ENCODE assay signal across 8 mouse cellular contexts in the genomic region with DNA sequence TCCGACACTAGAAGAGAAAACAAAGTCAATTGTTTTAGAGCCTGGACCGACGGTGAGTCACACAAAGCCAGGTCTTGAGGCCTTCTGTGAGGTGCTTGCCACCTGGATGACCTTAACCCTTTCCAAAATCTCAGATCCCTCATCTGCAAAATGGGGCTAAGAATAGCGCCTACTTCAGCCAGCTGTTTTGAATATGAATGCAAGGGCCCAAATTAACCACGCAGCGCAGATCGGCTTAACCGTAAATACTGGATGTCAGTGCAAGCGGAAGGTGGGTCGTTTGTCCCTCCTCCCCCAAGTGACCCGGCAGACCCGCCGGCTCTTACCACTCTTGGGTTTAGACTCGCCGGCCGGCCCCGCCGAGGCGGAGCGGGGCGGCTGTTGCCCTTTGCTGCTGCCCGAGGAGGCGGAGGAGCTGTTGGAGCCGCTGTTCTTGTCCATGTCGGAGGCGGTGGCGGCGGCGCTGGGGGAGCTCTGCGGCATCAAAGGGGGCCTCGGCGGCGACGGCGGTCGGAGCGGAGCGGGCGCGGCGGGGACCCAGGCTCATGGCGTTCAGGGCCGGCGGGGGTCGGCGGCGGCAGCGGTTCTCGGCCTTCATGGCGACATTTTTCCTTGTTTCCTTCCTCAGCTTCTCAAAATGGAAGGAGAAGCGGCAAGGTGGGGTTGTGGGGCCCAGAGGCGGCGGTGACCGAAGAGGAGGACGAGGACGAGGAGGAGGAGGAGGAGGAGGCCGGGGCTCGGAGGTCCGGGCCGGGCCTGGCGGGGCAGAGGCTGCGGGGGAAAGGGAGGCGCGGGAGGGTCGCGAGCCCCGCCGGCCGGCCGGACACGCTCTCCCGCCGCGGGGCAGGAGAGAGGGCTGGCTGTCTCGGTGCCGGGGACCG. TPM values are rescaled to one million over a fixed set of nuclear protein-coding genes. Genes with fewer than 3 reads are reported as not detected.
A peak's percentile ranks its signal among the peaks of the same experiment; 100 is the strongest.
DNase-seq lines count a peak whose midpoint lies in the region; ATAC-seq lines count a peak whose summit lies in the region.

No protein-coding gene starts in this region.

- WGBS in embryonic facial prominence, embryonic 14.5 days: 0% methylated on average over 32 of the region's 77 CpGs
- WGBS in heart, embryonic 14.5 days: under 1% methylated on average over 67 of the region's 77 CpGs
- under 1% methylated on average over 75 of the region's 77 CpGs for WGBS in macrophage (ENCODE audit: missing documents)

- H3K36me3 ChIP-seq in embryonic facial prominence, embryonic 14.5 days (ENCODE audit: control insufficient read depth, insufficient read depth, low read length): peaks cover 11% of the 10 kb centered on the region; the same call in 1 of the 2 replicates
- H3K36me3 ChIP-seq in heart, embryonic 14.5 days (ENCODE audit: control insufficient read depth, insufficient read depth, low read length): peaks cover 22% of the 10 kb centered on the region
- H3K36me3 ChIP-seq in macrophage (ENCODE audit: inconsistent target): no peaks in the 10 kb centered on the region

- DNase-seq in CD8-positive naive resting alpha-beta T cell, adult 2 months (ENCODE audit: low read depth in 2 of 2, low spot score in 2 of 2): peak; percentile 26 to 28
- peak; percentile 81 for DNase-seq in ZHBTc4 (ENCODE audit: low read depth, low spot score)
- DNase-seq in embryonic facial prominence, embryonic 14.5 days (ENCODE audit: low spot score): peak; percentile 42
- DNase-seq in kidney, postnatal 25 days: peak; percentile 52 to 69
- DNase-seq in ovary, postnatal 36 days (ENCODE audit: low spot score): peak; percentile 57
- peak; percentile 20 for DNase-seq in urinary bladder, postnatal 25 days (ENCODE audit: low spot score)

- H3K4me2 ChIP-seq in embryonic facial prominence, embryonic 14.5 days (ENCODE audit: low read depth, low read length): peak overlapping the region; percentile 88
- H3K4me2 ChIP-seq in heart, embryonic 14.5 days (ENCODE audit: low read length): peak overlapping the region; percentile 73

- peak overlapping the region; percentile 97 for H3K9ac ChIP-seq in embryonic facial prominence, embryonic 14.5 days (ENCODE audit: low read depth, low read length)
- H3K9ac ChIP-seq in heart, embryonic 14.5 days (ENCODE audit: low read length): peak overlapping the region; percentile 99

- H3K27me3 ChIP-seq in embryonic facial prominence, embryonic 14.5 days (replicated peaks; ENCODE audit: control insufficient read depth, insufficient read depth, low read length): no peaks in the 10 kb centered on the region
- H3K27me3 ChIP-seq in heart, embryonic 14.5 days (ENCODE audit: control insufficient read depth, insufficient read depth, low read length): no peaks in the 10 kb centered on the region

- no peaks in the 10 kb centered on the region for H3K9me3 ChIP-seq in embryonic facial prominence, embryonic 14.5 days (ENCODE audit: control insufficient read depth, low read length)
- no peaks in the 10 kb centered on the region for H3K9me3 ChIP-seq in heart, embryonic 14.5 days (ENCODE audit: control insufficient read depth, low read length)

- peak overlapping the region; percentile 84 for H3K27ac ChIP-seq in embryonic facial prominence, embryonic 14.5 days (replicated peaks; ENCODE audit: low read depth, low read length)
- peak overlapping the region; percentile 35 to 83 for H3K27ac ChIP-seq in heart, embryonic 14.5 days (replicated peaks in 1 of 2; ENCODE audit: control insufficient read depth in 1 of 2, insufficient read depth in 1 of 2, low read depth in 2 of 2, low read length in 2 of 2)
- H3K27ac ChIP-seq in macrophage: 0 out of 2 replicates have a peak overlapping the region, but pooled peaks have one; percentile 5

- H3K79me2 ChIP-seq in macrophage (ENCODE audit: inconsistent target): peaks cover 54% of the 10 kb centered on the region

- H3K4me3 ChIP-seq in embryonic facial prominence, embryonic 14.5 days (ENCODE audit: low read depth, low read length): peak overlapping the region; percentile 100
- peak overlapping the region; percentile 84 to 95 for H3K4me3 ChIP-seq in heart, embryonic 14.5 days (ENCODE audit: control insufficient read depth in 1 of 2, insufficient read depth in 1 of 2, low read depth in 1 of 2, low read length in 2 of 2)
- peak overlapping the region; percentile 74 for H3K4me3 ChIP-seq in macrophage (ENCODE audit: inconsistent target)

- H3K4me1 ChIP-seq in embryonic facial prominence, embryonic 14.5 days (ENCODE audit: control insufficient read depth, insufficient read depth, low read length): peaks cover 18% of the 10 kb centered on the region
- peaks cover 10 to 48% of the 10 kb centered on the region in 2 experiments for H3K4me1 ChIP-seq in heart, embryonic 14.5 days (ENCODE audit: control insufficient read depth in 2 of 2, insufficient read depth in 2 of 2, low read length in 2 of 2)

- peak; percentile 71 for ATAC-seq in embryonic facial prominence, embryonic 14.5 days (ENCODE audit: low read depth)
- 0 out of 2 replicates have a peak, but pooled peaks have one; percentile 32 for ATAC-seq in heart, embryonic 14.5 days (ENCODE audit: insufficient number of reproducible peaks, insufficient read depth, low FRiP score, low read depth)

RNA-seq across cellular contexts. Expression of gene Rnf10, which starts 0.5 kb away (rescaled TPM):
- polyA plus RNA-seq in embryonic facial prominence, embryonic 14.5 days (2014; fragmentation: Nextera tagmentation; extraction: Ambion mirVana): 77.2 and 79.1 TPM in 2 replicates
- 77.1 and 83.9 TPM in 2 replicates for polyA plus RNA-seq in heart, embryonic 14.5 days (2014; fragmentation: Nextera tagmentation; extraction: Ambion mirVana)
- total RNA-seq in macrophage (2018; cell fraction: chromatin; rRNA removed): 100 to 1,000 TPM in 23 of 26 experiments, 10 to 100 TPM in 3; 78.3 to 198 (median 139) TPM
- 100 to 1,000 TPM; 101 to 133 (median 123) TPM for total RNA-seq in macrophage (2018; cell fraction: cytosol; rRNA removed)
- total RNA-seq in macrophage (2018; cell fraction: nucleus; rRNA removed): 100 to 1,000 TPM in 21 of 26 experiments, 10 to 100 TPM in 5; 87.0 to 147 (median 113) TPM
- polyA plus RNA-seq in macrophage (2018): 89.0 to 101 TPM (median 92.8 TPM) in 3 replicates

RNA-seq across cellular contexts. Expression of gene Coq5, which starts 7.3 kb away (rescaled TPM):
- 39.0 and 41.9 TPM in 2 replicates for polyA plus RNA-seq in embryonic facial prominence, embryonic 14.5 days (2014; fragmentation: Nextera tagmentation; extraction: Ambion mirVana)
- polyA plus RNA-seq in heart, embryonic 14.5 days (2014; fragmentation: Nextera tagmentation; extraction: Ambion mirVana): 75.1 and 82.1 TPM in 2 replicates
- total RNA-seq in macrophage (2018; cell fraction: chromatin; rRNA removed): 10 to 100 TPM; 10.2 to 40.4 (median 20.7) TPM
- total RNA-seq in macrophage (2018; cell fraction: cytosol; rRNA removed): 10 to 100 TPM; 12.8 to 30.2 (median 24.1) TPM
- total RNA-seq in macrophage (2018; cell fraction: nucleus; rRNA removed): 10 to 100 TPM; 11.4 to 36.7 (median 19.4) TPM
- 22.6 to 29.0 TPM (median 22.8 TPM) in 3 replicates for polyA plus RNA-seq in macrophage (2018)

RNA-seq across cellular contexts. Expression of gene Dynll1, which starts 28.6 kb away (rescaled TPM):
- polyA plus RNA-seq in embryonic facial prominence, embryonic 14.5 days (2014; fragmentation: Nextera tagmentation; extraction: Ambion mirVana): 1,629 and 1,828 TPM in 2 replicates
- 1,218 and 1,301 TPM in 2 replicates for polyA plus RNA-seq in heart, embryonic 14.5 days (2014; fragmentation: Nextera tagmentation; extraction: Ambion mirVana)
- 10 to 100 TPM in 21 of 26 experiments, 1 to 10 TPM in 5; 5.0 to 57.2 (median 19.0) TPM for total RNA-seq in macrophage (2018; cell fraction: chromatin; rRNA removed)
- 100 to 1,000 TPM; 140 to 323 (median 245) TPM for total RNA-seq in macrophage (2018; cell fraction: cytosol; rRNA removed)
- 100 to 1,000 TPM in 3 of 26 experiments, 10 to 100 TPM in 23; 19.5 to 129 (median 67.6) TPM for total RNA-seq in macrophage (2018; cell fraction: nucleus; rRNA removed)
- 156 to 244 TPM (median 202 TPM) in 3 replicates for polyA plus RNA-seq in macrophage (2018)

RNA-seq across cellular contexts. Expression of gene Pop5, which starts 36.5 kb away (rescaled TPM):
- polyA plus RNA-seq in embryonic facial prominence, embryonic 14.5 days (2014; fragmentation: Nextera tagmentation; extraction: Ambion mirVana): 82.6 and 95.5 TPM in 2 replicates
- 62.8 and 66.7 TPM in 2 replicates for polyA plus RNA-seq in heart, embryonic 14.5 days (2014; fragmentation: Nextera tagmentation; extraction: Ambion mirVana)
- total RNA-seq in macrophage (2018; cell fraction: chromatin; rRNA removed): 10 to 100 TPM in 1 of 26 experiments, 1 to 10 TPM in 16, not detected in 9; 2.0 to 12.9 (median 4.5) TPM
- 10 to 100 TPM; 11.7 to 24.9 (median 17.4) TPM for total RNA-seq in macrophage (2018; cell fraction: cytosol; rRNA removed)
- 10 to 100 TPM in 6 of 26 experiments, 1 to 10 TPM in 20; 1.3 to 15.4 (median 6.0) TPM for total RNA-seq in macrophage (2018; cell fraction: nucleus; rRNA removed)
- polyA plus RNA-seq in macrophage (2018): 18.6 to 30.7 TPM (median 22.3 TPM) in 3 replicates

RNA-seq across cellular contexts. Expression of gene Srsf9, which starts 54.8 kb away (rescaled TPM):
- 203 and 230 TPM in 2 replicates for polyA plus RNA-seq in embryonic facial prominence, embryonic 14.5 days (2014; fragmentation: Nextera tagmentation; extraction: Ambion mirVana)
- 95.0 and 104 TPM in 2 replicates for polyA plus RNA-seq in heart, embryonic 14.5 days (2014; fragmentation: Nextera tagmentation; extraction: Ambion mirVana)
- total RNA-seq in macrophage (2018; cell fraction: chromatin; rRNA removed): 10 to 100 TPM in 25 of 26 experiments, 1 to 10 TPM in 1; 9.4 to 77.6 (median 32.7) TPM
- total RNA-seq in macrophage (2018; cell fraction: cytosol; rRNA removed): 100 to 1,000 TPM in 1 of 26 experiments, 10 to 100 TPM in 25; 50.7 to 100 (median 79.4) TPM
- 10 to 100 TPM; 24.0 to 91.0 (median 47.1) TPM for total RNA-seq in macrophage (2018; cell fraction: nucleus; rRNA removed)
- 61.4 to 98.7 TPM (median 76.4 TPM) in 3 replicates for polyA plus RNA-seq in macrophage (2018)

Comparison
In these comparisons a context has a peak if more than half of its experiments do, and no peak if none do; other contexts are left out.
1. Peak in every context shown above with its lines: DNase-seq, ATAC-seq, H3K4me3 ChIP-seq and H3K27ac ChIP-seq.
2. DNase-seq: peak in every context shown above with its lines; median percentile 81 in ZHBTc4; 60 in kidney, postnatal 25 days; 57 in ovary, postnatal 36 days; 42 in embryonic facial prominence, embryonic 14.5 days; 27 in CD8-positive naive resting alpha-beta T cell, adult 2 months; 20 in urinary bladder, postnatal 25 days.
3. H3K27ac ChIP-seq: peak in every context shown above with its lines; median percentile 84 in embryonic facial prominence, embryonic 14.5 days; 59 in heart, embryonic 14.5 days; 5 in macrophage.